Mouse (Mus musculus) limb, embryonic 15.5 days (tissue): Measurements from ENCODE around the gene Ddx6. TPM values are rescaled to one million over a fixed set of nuclear protein-coding genes. Genes with fewer than 3 reads are reported as not detected.

Experiments used
- ATAC-seq: fragments of 200-750 bp; cut with Nextera tagmentation; 2 replicates; pipeline ENCODE4 v1.8.0; 2017; ENCODE audit warnings: low read depth, moderate TSS enrichment; ENCODE audit not compliant: insufficient number of reproducible peaks, low FRiP score, low TSS enrichment
- H3K27ac ChIP-seq: fragments of 300-500 bp; sonication (generic); 2 replicates; pipeline ENCODE4 v1.5.1; 2015; ENCODE audit warnings: moderate library complexity, mild to moderate bottlenecking, inconsistent platforms
- H3K27me3 ChIP-seq: fragments of 300-500 bp; sonication (generic); 2 replicates; pipeline ENCODE4 v1.6.1; 2015; ENCODE audit warnings: inconsistent platforms
- H3K36me3 ChIP-seq: fragments of 300-500 bp; sonication (generic); 2 replicates; pipeline ENCODE4 v1.6.1; 2015; ENCODE audit warnings: inconsistent platforms
- H3K4me1 ChIP-seq: fragments of 300-500 bp; sonication (generic); 2 replicates; pipeline ENCODE4 v1.6.1; 2015; ENCODE audit warnings: inconsistent platforms
- H3K4me2 ChIP-seq: fragments of 300-500 bp; sonication (generic); 2 replicates; pipeline ENCODE4 v1.6.1; 2015; ENCODE audit warnings: mild to moderate bottlenecking, inconsistent platforms
- H3K4me3 ChIP-seq: fragments of 300-500 bp; sonication (generic); 2 replicates; pipeline ENCODE4 v1.5.1; 2015; ENCODE audit warnings: mild to moderate bottlenecking, inconsistent platforms
- H3K9ac ChIP-seq: fragments of 300-500 bp; sonication (generic); 2 replicates; pipeline ENCODE4 v1.6.1; 2015; ENCODE audit warnings: inconsistent platforms
- H3K9me3 ChIP-seq: fragments of 300-500 bp; sonication (generic); 2 replicates; pipeline ENCODE4 v1.6.1; 2016; ENCODE audit warnings: inconsistent platforms
- WGBS: fragments of 180-500 bp; shearing (Covaris S2); methylation state at CpG from one replicate; pipeline ENCODE4 v1.1.7; 2015; 5-methylcytosine and 5-hydroxymethylcytosine counted together
- polyA plus RNA-seq: library from polyadenylated mRNA; unstranded; fragments of >200 nt; fragmentation: Nextera tagmentation; extraction: Ambion mirVana; gene quantifications from 2 replicates; pipeline ENCODE4 v1.2.1, GENCODE M21; 2015

Gene Ddx6
- polyA plus RNA-seq, 1 experiment from 2014 or later: 18.4 TPM

DNA sequence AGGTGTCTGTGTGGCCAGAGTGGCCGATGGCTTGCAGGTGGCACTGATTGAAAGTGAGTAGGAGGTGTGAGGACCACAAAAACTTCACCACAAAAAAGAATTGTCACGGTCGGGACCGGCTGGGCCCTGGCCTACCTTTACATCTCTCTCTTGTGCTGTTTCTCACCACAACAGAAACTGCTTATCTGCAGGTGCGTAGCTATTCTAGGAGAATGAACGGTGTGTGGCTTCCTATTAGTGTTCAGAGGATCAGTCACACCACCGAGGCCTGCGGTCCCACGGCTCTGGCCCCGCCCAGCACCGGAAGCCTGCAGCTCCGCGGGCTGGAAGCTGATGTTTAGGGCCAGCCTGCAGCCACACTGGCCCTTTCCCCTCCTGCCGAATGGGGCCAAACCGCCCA is 41.2 kb downstream of the Ddx6 start:
- H3K27me3 ChIP-seq: no peaks in the 10 kb centered on the region
- WGBS: 61% methylated on average over 15 of the region's 15 CpGs
- no peak overlapping the region for H3K27ac ChIP-seq
- no peak overlapping the region for H3K4me2 ChIP-seq
- no peak for ATAC-seq
- no peaks in the 10 kb centered on the region for H3K9me3 ChIP-seq
- H3K9ac ChIP-seq: no peak overlapping the region
- no peak overlapping the region for H3K4me3 ChIP-seq
- 0 out of 2 replicates have a peak, but pooled peaks cover 2% of the 10 kb centered on the region for H3K36me3 ChIP-seq
- no peaks in the 10 kb centered on the region for H3K4me1 ChIP-seq

DNA sequence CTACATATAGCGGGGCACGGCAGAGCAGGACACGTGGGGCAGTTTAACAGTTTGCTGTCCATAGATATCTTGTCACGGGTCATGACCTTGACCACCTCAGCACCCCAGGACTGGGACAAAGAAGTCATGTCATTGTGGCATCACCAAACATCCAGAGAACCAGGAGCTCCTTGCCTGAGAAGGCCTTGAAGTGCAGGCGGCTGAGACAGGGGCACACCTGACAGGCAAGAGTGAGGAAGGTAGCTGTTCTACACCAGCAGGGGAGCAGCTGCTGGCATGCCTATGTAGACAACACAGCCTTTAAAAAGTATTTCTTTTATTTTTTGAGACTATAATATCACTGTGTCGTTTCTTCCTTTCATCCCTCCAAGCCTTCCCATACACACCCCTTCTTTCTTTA is 41.7 kb downstream of the Ddx6 start:
- H3K27ac ChIP-seq: no peak overlapping the region
- H3K4me1 ChIP-seq: no peaks in the 10 kb centered on the region
- H3K9me3 ChIP-seq: no peaks in the 10 kb centered on the region
- no peak overlapping the region for H3K4me3 ChIP-seq
- H3K27me3 ChIP-seq: no peaks in the 10 kb centered on the region
- H3K4me2 ChIP-seq: no peak overlapping the region
- H3K36me3 ChIP-seq: no peaks in the 10 kb centered on the region
- H3K9ac ChIP-seq: no peak overlapping the region
- no peak for ATAC-seq
- WGBS: 90% methylated on average over 6 of the region's 6 CpGs

DNA sequence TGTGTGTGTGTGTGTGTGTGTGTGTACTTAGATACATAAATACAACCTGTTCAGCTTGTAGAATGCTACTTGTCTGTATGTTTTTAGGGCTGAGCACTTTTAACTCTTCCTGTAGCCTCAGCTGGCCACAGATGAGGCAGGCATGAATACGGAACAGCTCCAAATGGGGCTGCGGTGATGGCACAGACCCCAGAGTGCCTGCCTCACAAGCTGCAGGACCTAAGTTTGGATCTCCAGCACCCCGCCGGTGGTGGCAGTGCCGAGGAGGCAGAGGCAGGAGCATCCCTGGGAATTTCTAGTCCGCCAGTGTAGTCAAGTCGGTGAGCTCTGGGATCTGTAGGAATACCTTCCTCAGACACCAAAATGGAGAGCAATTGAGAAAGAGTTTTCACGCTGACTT is 42.3 kb downstream of the Ddx6 start:
- Histone ChIP-seq H3K4me1 (no peaks in the 10 kb centered on the region), H3K27ac (no peak overlapping the region), H3K4me2 (no peak overlapping the region), H3K27me3 (no peaks in the 10 kb centered on the region), H3K36me3 (no peaks in the 10 kb centered on the region), H3K4me3 (no peak overlapping the region), H3K9ac (no peak overlapping the region), H3K9me3 (no peaks in the 10 kb centered on the region)
- ATAC-seq: no peak
- 92% methylated on average over 8 of the region's 8 CpGs for WGBS

DNA sequence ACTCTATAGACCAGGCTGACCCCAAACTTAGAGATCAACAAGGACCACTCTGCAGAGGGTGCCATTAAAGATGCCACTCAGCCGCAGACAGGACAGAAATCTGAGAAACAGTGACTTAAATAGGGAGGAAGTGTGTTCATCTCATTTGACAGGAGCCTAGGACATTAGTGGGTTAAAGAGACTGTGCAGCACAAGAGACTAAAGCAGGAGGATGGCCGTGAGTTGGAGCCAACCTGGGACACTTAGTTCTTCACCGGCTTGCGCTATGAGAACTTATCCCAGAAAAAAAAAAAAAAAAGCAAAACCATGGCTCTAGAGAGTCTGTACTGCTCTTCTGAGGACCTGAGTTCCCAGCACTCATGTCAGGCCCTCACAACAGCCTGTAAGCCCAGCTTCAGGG is 43.0 kb downstream of the Ddx6 start:
- H3K27ac ChIP-seq: no peak overlapping the region

DNA sequence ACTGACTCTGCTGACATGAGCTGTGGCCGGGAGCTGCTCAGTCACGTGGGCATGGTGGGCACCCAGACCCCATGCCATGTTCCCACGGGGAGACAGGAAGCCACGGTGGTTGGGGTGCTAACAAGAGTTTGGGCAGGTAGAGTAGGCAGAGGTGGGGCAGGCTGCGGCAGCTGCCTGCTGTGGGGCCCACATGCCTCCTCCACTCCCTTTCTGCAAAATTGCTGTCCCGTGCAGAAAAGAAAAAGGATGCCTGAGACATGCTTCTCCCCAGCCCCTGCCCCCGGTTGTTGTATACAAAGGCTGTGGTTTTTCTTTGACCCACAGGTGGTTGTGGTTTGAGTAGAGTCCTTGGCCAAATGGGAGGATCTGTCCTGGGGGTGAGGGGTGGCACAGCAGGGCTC is 44.2 kb downstream of the Ddx6 start:
- H3K27me3 ChIP-seq: no peaks in the 10 kb centered on the region
- no peaks in the 10 kb centered on the region for H3K9me3 ChIP-seq
- H3K4me2 ChIP-seq: no peak overlapping the region
- no peak overlapping the region for H3K4me3 ChIP-seq
- no peaks in the 10 kb centered on the region for H3K4me1 ChIP-seq
- H3K36me3 ChIP-seq: no peaks in the 10 kb centered on the region
- ATAC-seq: no peak
- whole genome bisulfite sequencing: 74% methylated on average over 7 of the region's 7 CpGs
- H3K27ac ChIP-seq: no peak overlapping the region
- no peak overlapping the region for H3K9ac ChIP-seq

More for the DNA sequence above, 43.0 kb downstream of the Ddx6 start:
- H3K9ac ChIP-seq: no peak overlapping the region
- H3K4me2 ChIP-seq: no peak overlapping the region
- H3K4me1 ChIP-seq: no peaks in the 10 kb centered on the region
- ATAC-seq: no peak
- no peak overlapping the region for H3K4me3 ChIP-seq
- no peaks in the 10 kb centered on the region for H3K36me3 ChIP-seq
- H3K27me3 ChIP-seq: no peaks in the 10 kb centered on the region
- H3K9me3 ChIP-seq: no peaks in the 10 kb centered on the region
- WGBS: 76% methylated on average over 4 of the region's 4 CpGs

DNA sequence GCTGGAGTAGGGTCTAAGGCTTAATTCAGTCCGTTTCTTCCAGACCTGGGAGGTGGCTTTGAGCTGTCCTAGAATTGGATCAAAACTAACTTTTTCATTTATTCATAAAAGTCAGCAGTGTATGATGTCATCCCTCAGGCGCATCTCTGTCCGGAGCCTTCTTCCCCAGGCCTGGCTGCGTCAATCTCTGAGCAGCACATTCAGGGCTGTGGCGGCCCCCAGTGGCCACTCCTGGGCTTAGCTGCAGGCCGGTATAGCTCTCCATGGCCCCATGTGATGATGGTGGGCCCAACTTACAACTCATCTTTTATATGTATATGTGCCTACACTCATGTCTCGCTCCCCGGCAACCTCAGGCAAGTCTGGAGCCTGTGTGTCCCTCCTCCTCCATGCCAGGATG is 47.3 kb downstream of the Ddx6 start:
- no peak; the same call in 1 of the 2 replicates for ATAC-seq
- no peak overlapping the region for H3K9ac ChIP-seq
- WGBS: 7% methylated on average over 8 of the region's 8 CpGs
- no peaks in the 10 kb centered on the region for H3K36me3 ChIP-seq
- H3K4me1 ChIP-seq: peaks cover 6% of the 10 kb centered on the region
- no peak overlapping the region for H3K4me3 ChIP-seq
- H3K27me3 ChIP-seq: no peaks in the 10 kb centered on the region
- no peaks in the 10 kb centered on the region for H3K9me3 ChIP-seq
- H3K27ac ChIP-seq: no peak overlapping the region
- H3K4me2 ChIP-seq: no peak overlapping the region

DNA sequence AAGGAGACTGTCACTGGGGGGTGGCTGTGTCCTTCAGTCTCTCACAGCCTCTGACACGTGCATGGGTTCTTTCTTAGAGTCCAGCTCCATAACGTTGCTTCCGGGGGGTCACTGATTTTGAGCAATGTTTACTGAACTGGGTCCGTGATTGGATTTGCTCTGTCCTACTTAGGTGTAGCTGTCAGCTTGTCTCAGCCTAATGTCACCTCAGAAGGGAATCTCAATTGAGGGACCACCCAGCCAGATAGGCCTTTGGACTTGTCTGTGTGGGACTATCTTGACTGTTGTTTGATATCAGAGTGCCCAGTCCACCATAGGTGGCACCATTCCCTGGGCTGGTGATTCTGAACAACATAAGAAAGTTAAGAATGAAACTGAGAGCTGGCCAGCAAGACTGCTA is 49.2 kb downstream of the Ddx6 start:
- Histone ChIP-seq H3K27ac (no peak overlapping the region), H3K4me2 (no peak overlapping the region), H3K4me3 (no peak overlapping the region), H3K4me1 (peaks cover 6% of the 10 kb centered on the region), H3K36me3 (no peaks in the 10 kb centered on the region), H3K9ac (no peak overlapping the region), H3K9me3 (no peaks in the 10 kb centered on the region), H3K27me3 (no peaks in the 10 kb centered on the region)
- 69% methylated on average over 4 of the region's 4 CpGs for WGBS
- no peak for ATAC-seq

DNA sequence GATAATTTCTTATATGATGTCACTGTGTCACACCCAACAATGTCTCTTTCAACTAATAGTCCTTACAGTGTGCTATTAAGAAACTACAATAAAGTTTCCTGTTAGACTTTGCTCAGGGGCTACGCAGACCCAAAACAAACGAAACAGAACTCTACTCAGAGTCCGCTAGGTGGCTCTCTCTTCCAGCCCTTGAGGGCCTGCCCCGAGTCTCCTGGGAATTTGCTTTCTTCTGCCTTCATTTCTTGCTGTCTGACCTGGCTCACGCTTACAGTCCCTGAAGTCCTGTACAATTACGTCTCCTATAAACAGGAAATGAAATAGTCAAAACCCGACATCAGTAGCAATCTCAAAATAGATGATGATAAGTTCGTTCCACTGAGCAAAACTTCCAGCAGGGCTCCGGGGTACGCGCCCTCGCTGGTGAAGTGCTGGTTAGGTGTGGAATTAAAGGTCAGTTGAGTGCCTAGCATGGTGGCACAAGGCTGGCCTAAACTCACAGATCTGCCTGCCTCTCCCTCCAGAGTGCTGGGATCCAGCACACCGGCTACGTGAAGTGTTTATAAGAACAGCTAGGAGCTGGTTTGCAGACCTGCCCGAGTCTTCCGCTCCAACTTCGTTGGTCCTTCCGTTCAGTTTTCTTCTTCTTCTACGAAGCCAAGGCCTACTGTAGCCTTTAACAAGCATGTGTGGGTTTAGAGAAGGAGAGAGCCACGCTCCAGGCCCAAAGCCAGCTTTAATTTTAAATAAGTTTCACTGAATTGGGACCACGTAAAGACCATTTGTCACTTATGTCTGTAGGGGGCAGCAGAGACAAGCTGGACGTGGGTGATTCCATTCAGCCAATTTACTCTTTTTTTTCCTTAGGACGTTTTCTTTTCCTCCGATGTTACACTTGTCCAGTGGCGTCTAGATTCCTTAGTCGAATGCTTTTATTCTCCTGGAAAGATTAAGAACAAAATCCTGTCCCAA is 50.7 kb downstream of the Ddx6 start:
- peak overlapping the region; percentile 19 for H3K4me3 ChIP-seq
- WGBS: 25% methylated on average over 26 of the region's 26 CpGs
- H3K9me3 ChIP-seq: no peaks in the 10 kb centered on the region
- H3K4me1 ChIP-seq: peaks cover 6% of the 10 kb centered on the region
- H3K4me2 ChIP-seq: peak overlapping the region; percentile 41
- H3K36me3 ChIP-seq: no peaks in the 10 kb centered on the region
- H3K27ac ChIP-seq: peak overlapping the region; percentile 67
- H3K9ac ChIP-seq: no peak overlapping the region
- H3K27me3 ChIP-seq: no peaks in the 10 kb centered on the region
- ATAC-seq: no peak

DNA sequence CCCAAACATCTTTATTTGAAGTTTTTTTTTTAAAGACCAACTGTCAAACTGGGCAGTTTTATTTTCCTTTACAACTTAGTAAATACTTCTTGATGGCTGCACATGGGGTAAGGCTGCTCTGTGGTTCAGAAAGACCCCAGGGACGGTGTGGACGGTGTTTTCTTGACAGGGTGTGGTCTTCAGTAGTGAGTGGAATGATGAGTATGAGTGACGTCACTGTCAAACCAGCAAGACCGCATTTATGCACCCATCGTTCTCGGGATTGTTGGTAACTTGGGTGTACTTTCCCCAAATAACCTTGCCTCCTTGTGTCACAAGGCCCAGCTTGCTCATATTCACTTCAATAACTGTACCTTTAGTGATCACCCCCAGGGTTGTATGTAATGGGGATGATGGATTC is 59.0 kb downstream of the Ddx6 start:
- H3K4me2 ChIP-seq: no peak overlapping the region
- H3K4me3 ChIP-seq: no peak overlapping the region
- H3K27ac ChIP-seq: no peak overlapping the region
- H3K27me3 ChIP-seq: no peaks in the 10 kb centered on the region
- no peak overlapping the region for H3K9ac ChIP-seq
- 72% methylated on average over 6 of the region's 6 CpGs for WGBS
- no peaks in the 10 kb centered on the region for H3K9me3 ChIP-seq
- ATAC-seq: no peak
- H3K4me1 ChIP-seq: no peaks in the 10 kb centered on the region
- no peaks in the 10 kb centered on the region for H3K36me3 ChIP-seq

DNA sequence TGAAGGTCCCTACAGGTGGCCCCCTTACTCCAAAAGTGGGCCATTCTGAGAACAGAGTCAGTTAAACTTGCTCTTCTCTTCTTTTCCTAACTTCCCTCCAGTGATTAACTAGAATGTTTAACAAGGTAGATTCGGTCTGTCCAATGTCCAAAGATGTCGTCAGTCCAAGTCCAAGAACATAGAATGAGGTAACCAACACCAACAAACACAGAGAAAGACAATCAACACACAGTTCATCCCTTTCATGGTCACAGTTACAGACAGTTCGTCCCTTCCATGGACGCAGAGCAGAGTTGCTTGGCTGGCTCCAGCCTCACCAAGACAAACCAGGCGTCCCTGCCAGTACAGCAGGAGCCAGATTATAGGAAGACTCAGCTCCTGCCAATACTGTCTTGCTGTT is 66.7 kb downstream of the Ddx6 start:
- H3K4me1 ChIP-seq: no peaks in the 10 kb centered on the region
- H3K4me2 ChIP-seq: no peak overlapping the region
- H3K4me3 ChIP-seq: no peak overlapping the region
- no peak overlapping the region for H3K27ac ChIP-seq
- H3K27me3 ChIP-seq: no peaks in the 10 kb centered on the region
- H3K36me3 ChIP-seq: no peaks in the 10 kb centered on the region
- no peak overlapping the region for H3K9ac ChIP-seq
- no peaks in the 10 kb centered on the region for H3K9me3 ChIP-seq
- 87% methylated on average over 5 of the region's 5 CpGs for WGBS
- no peak for ATAC-seq

DNA sequence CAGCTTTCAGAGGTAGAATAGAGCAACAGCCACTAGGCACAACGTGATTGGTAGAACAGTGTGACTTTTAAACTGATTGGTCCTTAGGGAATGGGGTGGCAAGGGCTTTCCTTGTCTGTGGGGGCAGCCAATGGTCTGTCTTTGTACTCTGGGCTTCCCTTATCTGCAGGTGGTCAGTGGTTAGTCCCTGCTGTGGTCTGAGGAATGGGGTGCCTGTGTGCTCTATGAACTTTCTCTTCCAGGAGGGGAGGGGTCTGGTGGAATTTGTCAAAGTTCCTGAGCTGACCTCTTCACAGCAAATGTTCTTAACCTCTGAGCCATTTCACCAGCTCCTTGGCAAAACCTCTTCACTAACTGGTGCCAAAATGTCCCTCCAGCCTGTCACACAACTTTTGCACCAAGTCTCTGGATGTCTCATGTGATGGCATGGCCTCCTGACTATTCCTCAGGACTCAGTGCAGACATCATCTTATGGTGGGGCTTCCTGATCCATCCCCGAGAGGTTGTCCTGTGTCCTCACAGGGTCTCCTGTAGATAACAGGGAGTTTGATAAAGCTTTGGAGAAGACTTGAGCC is 67.7 kb downstream of the Ddx6 start:
- 62% methylated on average over 2 of the region's 2 CpGs for WGBS

DNA sequence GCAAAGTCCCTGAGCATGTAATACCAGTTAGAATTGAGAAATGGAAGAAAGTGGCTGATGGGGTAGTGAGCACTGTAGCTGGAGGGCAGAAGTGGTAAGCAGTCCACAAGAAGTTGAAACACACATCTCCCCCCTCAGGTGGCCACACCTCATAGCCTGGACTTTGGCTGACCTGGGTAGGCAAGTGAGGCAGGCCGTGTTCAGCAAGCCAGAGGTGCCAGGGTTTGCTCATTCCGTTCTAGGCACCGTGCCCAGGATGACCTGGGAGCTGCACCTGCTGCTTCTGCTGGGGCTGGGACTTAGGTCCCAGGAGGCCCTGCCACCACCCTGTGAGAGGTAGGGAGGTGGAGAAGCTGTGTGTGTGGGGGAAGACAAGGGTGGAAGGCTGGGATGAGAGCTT is 68.3 kb downstream of the Ddx6 start, which contains the start of gene Treh:
Gene Treh, plus strand, starts transcription at position 229 of the 400 bp plus-strand sequence.
- H3K9me3 ChIP-seq: no peaks in the 10 kb centered on the region
- no peak within 1 kb of the TSS for H3K4me2 ChIP-seq
- H3K9ac ChIP-seq: no peak within 1 kb of the TSS
- no peak for ATAC-seq
- no peaks in the 10 kb centered on the region for H3K27me3 ChIP-seq
- H3K4me1 ChIP-seq: no peaks in the 10 kb centered on the region
- no peak within 1 kb of the TSS for H3K4me3 ChIP-seq
- 72% methylated on average over 3 of the region's 3 CpGs for WGBS
- H3K27ac ChIP-seq: no peak within 1 kb of the TSS
- H3K36me3 ChIP-seq: no peaks in the 10 kb centered on the region

More for the DNA sequence above, 67.7 kb downstream of the Ddx6 start:
- H3K4me1 ChIP-seq: no peaks in the 10 kb centered on the region
- ATAC-seq: no peak
- H3K4me3 ChIP-seq: no peak overlapping the region
- no peaks in the 10 kb centered on the region for H3K9me3 ChIP-seq
- no peak overlapping the region for H3K9ac ChIP-seq
- no peak overlapping the region for H3K4me2 ChIP-seq
- no peaks in the 10 kb centered on the region for H3K36me3 ChIP-seq
- H3K27ac ChIP-seq: no peak overlapping the region
- H3K27me3 ChIP-seq: no peaks in the 10 kb centered on the region
